Mouse (Mus musculus): ENCODE measurements around the gene Poldip2. TPM values are rescaled to one million over a fixed set of nuclear protein-coding genes. Genes with fewer than 3 reads are reported as not detected.
A peak's percentile ranks its signal among the peaks of the same experiment; 100 is the strongest.

Poldip2 gene
- polyA plus RNA-seq (2017; shearing (Covaris generic)): 10 to 100 TPM; 11.2 to 12.9 TPM

DNA sequence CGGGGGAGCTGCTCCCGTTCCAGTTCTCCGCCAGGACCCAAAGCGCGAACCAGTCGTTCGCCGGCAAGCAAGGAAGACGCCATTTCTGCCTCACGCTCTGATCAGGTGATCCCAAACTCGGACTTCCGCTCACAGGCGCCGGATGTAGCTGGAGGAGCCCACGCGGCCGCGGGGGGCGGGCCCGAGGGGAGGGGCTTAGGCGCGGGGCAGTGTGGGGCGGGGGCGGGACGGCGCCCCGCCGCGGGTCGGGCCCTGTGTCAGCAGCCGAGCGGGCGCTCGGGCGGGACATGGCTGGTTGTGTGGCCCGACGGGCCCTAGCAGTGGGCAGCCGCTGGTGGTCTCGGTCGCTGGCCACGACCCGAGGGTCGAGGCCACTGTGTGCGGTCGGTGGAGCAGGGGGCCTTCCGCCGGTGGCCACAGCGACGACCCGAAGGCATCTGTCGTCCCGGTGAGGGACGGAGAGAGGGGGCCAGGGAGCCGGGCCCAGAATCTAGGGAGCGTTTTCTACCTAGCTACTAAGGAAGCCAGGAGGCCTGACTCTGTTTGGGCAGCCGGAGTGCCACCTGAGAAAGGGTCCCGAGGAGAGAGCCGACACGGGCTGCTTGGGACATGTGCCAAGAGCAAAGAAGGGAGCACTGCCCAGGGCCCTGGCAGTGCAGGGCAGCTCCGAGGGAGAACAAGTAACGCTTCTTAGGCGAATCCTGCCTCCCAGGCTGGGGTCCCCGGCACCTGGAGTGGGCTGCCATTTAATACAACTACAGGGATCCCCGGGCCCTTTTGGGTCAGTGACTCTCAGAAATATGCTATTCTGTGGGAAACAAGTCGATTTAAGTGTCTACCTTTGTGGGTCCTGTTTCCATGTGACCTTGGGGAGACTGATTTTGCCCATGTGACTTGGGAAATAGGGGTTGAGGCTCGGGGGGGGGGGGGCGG, at the start of gene Poldip2, which contains the start of gene Tmem199:
Gene Poldip2, plus strand, starts transcription at position 169 of the 933 bp plus-strand sequence.
Gene Tmem199, minus strand, starts transcription at position 148 of the 933 bp plus-strand sequence.
- peak; percentile 87 for ATAC-seq

GRCm38 (mm10) chr11:78462669-78463068, 49.3 kb upstream of the Poldip2 start:
- no peak for ATAC-seq

DNA sequence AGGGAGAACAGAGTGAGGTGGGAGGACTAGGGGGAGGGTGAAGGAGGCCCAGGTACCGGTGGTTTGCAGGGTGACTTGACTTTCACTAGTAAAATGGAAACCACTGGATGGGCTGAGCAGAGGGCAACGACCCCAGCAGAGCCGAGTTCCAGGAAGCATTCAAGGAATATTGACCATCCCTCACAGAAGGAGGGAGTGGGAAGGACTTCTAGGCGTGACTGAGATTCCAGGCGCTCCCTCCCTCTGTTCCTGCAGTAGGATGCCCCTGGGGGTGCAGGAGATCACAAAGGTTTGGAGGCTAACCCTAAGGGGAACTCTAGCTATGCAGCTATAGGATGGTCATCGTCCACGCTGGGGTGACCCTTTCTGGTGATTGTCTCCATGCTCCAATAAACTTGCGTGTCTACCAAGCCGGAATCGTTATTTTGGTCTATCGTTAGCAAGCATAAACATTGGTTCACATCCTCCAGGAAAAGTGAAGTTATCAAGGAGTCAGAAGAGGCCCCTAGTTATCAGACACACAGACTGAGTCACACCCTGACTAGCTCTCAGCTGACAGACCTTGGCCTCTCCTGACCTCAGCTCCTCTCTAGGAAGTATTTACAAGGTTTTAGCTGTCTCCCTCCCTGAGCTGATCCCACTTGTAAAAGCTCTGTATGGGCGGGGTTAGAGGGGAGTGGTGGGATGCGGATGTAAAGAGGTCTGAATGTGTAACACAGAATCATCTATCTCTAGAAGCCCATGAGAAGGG, 48.5 kb upstream of the Poldip2 start:
- ATAC-seq: no peak

- no peak for ATAC-seq
Observed at GRCm38 (mm10) chr11:78465116-78465515, 46.9 kb upstream of the Poldip2 start.

DNA sequence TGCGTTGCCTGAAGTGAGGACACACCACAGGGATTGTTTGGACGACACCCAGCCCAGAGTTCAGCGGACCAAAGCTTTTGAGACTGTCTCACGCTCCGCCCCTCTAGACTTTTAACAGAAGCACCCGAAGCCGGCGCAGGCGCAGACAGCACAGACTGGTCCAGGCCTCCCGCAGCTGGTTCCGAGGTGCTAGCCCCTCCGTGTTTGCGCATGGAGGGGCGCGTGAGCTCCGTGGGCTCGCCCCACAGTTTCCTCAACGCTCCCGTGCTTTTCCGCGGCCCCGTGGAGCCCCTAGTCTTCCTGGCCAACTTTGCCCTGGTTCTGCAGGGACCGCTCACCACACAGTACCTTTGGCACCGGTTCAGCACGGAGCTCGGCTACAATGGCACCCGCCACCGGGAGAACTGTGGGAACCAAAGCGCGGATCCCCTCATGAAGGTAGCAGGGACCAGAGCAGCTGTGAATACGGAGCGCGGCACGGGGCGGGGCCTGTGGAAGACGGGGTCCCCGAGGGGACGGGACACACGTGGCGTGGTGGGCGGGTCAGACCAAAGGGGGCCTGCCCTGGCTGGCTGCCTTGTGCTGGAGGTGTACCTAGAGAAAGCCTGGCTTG, 46.3 kb upstream of the Poldip2 start, which contains the start of gene Slc46a1:
Gene Slc46a1, plus strand, starts transcription at position 130 of the 613 bp plus-strand sequence.
- ATAC-seq: no peak

DNA sequence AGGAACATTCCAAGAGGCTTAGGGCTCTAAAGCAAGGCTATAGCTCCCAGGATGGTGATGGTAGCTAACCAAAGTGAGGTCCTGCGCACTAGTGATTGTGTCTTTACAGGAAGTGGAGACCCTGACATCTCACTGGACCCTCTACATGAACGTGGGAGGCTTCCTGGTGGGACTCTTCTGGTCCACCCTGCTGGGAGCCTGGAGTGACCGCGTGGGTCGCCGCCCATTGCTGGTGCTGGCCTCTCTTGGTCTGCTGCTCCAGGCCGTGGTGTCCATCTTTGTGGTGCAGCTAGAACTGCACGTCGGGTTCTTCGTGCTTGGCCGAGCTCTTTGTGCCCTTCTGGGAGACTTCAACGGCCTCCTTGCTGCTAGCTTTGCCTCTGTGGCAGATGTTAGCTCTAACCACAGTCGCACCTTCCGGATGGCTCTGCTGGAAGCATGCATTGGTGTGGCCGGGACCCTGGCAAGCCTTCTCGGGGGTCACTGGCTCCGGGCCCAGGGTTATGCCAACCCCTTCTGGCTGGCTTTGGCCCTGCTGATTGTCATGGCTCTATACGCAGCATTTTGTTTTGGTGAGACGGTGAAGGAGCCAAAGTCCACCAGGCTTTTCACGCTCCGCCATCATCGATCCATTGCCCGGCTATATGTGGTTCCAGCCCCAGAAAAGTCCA, 45.6 kb upstream of the Poldip2 start:
- no peak for ATAC-seq

GRCm38 (mm10) chr11:78467515-78467914, 44.5 kb upstream of the Poldip2 start:
- no peak for ATAC-seq

- ATAC-seq: no peak
Observed at GRCm38 (mm10) chr11:78467932-78468331, 44.1 kb upstream of the Poldip2 start.

GRCm38 (mm10) chr11:78471326-78472103, 40.5 kb upstream of the Poldip2 start:
- ATAC-seq: no peak

DNA sequence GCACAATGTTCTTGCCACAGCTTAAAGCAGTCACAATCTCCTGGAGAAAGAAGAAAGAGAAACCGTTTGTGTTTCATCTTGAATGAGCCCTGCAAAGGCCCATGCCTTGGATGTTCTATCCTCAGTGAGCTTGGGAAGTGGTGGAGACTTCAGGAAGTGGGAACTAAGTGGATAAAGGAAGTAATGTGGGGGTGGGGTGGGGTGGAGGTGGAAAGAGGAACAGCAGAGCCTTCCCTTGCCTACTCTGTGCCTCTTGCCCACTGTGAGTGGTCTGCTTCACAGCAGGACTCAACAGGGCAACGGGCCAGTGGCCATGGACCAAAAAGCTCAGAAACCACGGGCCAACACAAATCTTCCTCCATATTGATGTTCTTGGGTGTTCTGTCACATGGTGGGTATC, 36.7 kb upstream of the Poldip2 start:
- no peak for ATAC-seq

DNA sequence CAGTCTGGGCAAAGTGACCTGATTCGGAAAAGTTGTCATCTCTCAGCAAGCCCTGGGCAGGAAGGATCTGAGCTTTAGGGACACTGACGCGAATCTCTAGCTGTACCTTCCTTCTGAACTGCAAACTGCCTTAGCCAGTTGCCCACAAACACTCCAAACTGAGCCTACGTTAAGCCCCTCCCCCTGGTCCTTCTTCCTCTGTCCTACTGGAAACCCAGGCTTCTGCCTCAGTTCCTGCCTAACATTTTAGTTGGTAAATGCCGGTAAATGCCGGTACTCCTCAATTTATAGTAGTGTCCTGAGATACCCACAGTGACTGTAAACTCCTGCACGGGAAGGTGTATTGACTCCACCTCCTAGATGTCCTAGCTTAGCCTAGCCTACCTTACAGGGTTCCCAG, 28.4 kb upstream of the Poldip2 start:
- ATAC-seq: no peak

DNA sequence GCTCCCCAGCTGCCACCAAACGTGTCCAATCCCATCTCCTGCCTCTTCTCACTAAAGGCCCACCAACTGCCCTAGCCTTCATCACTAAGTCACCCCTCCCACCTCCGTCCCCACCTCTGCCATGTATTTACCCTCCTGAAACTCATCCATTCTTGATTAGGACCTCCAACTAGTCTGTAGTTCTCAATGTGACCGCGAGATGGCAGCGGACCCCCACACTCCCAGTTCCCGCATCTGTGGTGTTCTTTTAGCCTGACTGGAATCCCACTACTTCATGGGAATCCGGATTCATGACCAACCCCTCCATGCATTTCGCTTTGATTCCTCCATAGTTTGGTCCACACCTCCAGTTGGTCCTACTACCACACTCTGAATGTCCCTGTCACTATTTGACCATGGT, 23.8 kb upstream of the Poldip2 start:
- ATAC-seq: no peak

DNA sequence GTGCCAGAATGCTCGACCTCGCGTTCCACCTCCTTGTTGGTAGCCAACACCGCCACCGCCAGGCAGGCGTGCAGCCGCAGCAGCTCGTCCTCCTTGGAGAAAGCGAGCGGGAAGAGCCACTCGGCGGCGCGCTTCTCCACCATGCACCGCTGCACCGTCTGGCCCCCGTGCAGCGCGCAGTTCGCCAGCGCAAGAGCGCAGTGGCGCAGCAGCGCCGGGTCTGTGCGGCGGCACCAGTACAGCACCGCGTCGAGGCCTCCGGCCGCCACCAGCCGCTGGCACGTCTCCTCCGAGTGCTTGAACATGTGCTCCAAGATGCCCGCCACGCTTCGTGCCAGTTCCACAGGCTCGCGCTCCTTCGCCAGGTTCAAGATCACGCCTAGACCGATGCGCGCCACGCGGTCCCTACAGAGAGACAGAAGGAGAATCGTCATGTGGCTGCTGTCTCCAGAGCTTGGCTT, 21.2 kb upstream of the Poldip2 start:
- ATAC-seq: no peak

DNA sequence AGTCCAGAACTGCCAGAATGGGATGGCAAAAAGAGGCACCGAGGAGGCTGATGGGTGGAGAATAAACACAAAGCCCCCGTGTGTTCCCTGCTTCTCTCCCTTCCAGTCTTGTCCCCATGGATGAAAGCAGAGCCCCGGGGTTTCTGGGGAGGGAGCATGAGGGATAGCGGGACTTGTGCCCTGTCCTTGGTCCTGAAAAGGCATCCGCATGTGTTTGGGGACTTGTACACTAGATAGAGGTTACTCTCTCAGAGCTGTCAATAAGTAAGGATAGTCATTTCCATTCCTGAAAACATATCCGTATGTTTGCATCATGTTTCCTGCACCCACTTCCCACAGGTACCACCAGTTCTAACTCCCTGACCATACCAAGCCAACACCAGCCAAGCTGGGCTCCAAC, 16.1 kb upstream of the Poldip2 start:
- ATAC-seq: no peak

DNA sequence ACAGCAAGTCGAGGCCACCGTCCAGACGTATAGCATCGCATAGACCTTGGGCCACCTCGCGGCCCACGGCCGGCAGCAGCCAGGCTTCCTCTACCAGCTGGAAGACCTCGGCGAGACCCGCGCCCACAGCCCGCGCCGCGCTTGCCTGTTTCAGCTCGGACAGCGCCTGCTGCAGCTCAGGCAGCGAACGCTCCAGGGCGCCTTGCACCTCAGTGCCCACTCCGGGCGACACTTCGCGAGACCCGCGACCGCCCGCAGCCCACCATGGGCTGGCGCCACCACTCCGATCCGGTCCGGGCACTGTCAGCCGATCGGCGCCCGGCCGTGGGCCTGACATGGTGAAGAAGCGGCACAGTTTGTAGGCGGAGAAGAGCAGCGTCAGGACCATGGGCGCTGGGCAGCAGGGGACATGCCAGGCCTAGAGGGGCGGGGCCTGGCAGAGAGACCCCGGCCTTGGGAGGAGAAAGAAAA, 14.9 kb upstream of the Poldip2 start:
- ATAC-seq: no peak

GRCm38 (mm10) chr11:78497544-78498522, 14.2 kb upstream of the Poldip2 start, which contains the start of gene Sarm1:
Sarm1 (minus strand) TSS chr11:78497754.
- peak; percentile 99 for ATAC-seq

- no peak for ATAC-seq
Observed at GRCm38 (mm10) chr11:78499004-78499403, 13.0 kb upstream of the Poldip2 start, which contains the start of gene Vtn. Vtn (plus strand) TSS chr11:78499091.

DNA sequence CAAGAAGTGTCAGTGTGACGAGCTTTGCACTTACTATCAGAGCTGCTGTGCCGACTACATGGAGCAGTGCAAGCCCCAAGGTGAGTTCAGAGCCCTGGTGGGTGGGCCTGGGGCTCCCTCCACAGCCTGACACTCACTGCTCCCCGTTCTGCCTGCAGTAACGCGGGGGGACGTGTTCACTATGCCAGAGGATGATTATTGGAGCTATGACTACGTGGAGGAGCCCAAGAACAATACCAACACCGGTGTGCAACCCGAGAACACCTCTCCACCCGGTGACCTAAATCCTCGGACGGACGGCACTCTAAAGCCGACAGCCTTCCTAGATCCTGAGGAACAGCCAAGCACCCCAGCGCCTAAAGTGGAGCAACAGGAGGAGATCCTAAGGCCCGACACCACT, 12.4 kb upstream of the Poldip2 start:
- no peak for ATAC-seq

- ATAC-seq: no peak
Observed at GRCm38 (mm10) chr11:78500623-78501202, 11.3 kb upstream of the Poldip2 start.
